Mouse (Mus musculus) forebrain, embryonic 13.5 days (tissue): Measurements from ENCODE around the gene Ermn. TPM values are rescaled to one million over a fixed set of nuclear protein-coding genes. Genes with fewer than 3 reads are reported as not detected.

Experiments
- ATAC-seq: fragments of 200-750 bp; cut with Nextera tagmentation; 2 replicates; pipeline ENCODE4 v1.8.0; 2017
- H3K27ac ChIP-seq: fragments of 300-500 bp; sonication (generic); 2 replicates; pipeline ENCODE4 v1.5.1; 2015; ENCODE audit warnings: inconsistent platforms, mild to moderate bottlenecking, moderate library complexity
- H3K27me3 ChIP-seq: fragments of 300-500 bp; sonication (generic); 2 replicates; pipeline ENCODE4 v1.6.1; 2015; ENCODE audit warnings: mild to moderate bottlenecking, inconsistent platforms
- H3K36me3 ChIP-seq: fragments of 300-500 bp; sonication (generic); 2 replicates; pipeline ENCODE4 v1.6.1; 2015; ENCODE audit warnings: mild to moderate bottlenecking, inconsistent platforms; ENCODE audit not compliant: poor library complexity, severe bottlenecking
- H3K4me1 ChIP-seq: fragments of 300-500 bp; sonication (generic); 2 replicates; pipeline ENCODE4 v1.6.1; 2015; ENCODE audit warnings: inconsistent platforms
- H3K4me2 ChIP-seq: fragments of 300-500 bp; sonication (generic); 2 replicates; pipeline ENCODE4 v1.6.1; 2015; ENCODE audit warnings: inconsistent platforms, mild to moderate bottlenecking, moderate library complexity
- H3K4me3 ChIP-seq: fragments of 300-500 bp; sonication (generic); 2 replicates; pipeline ENCODE4 v1.5.1; 2015; ENCODE audit warnings: mild to moderate bottlenecking, inconsistent platforms
- H3K9ac ChIP-seq: fragments of 300-500 bp; sonication (generic); 2 replicates; pipeline ENCODE4 v1.6.1; 2015; ENCODE audit warnings: mild to moderate bottlenecking, inconsistent platforms
- H3K9me3 ChIP-seq: fragments of 300-500 bp; sonication (generic); replicated peaks from 2 replicates; pipeline ENCODE4 v1.6.1; 2016; ENCODE audit warnings: inconsistent platforms
- WGBS: fragments of 180-500 bp; shearing (Covaris S2); methylation state at CpG from one replicate; pipeline ENCODE4 v1.1.7; 2015; 5-methylcytosine and 5-hydroxymethylcytosine counted together
- polyA plus RNA-seq: library from polyadenylated mRNA; unstranded; fragments of >200 nt; fragmentation: Nextera tagmentation; extraction: Ambion mirVana; gene quantifications from 2 replicates; pipeline ENCODE4 v1.2.1, GENCODE M21; 2015

Ermn gene
- polyA plus RNA-seq, 1 experiment from 2014 or later: 2.0 TPM

DNA sequence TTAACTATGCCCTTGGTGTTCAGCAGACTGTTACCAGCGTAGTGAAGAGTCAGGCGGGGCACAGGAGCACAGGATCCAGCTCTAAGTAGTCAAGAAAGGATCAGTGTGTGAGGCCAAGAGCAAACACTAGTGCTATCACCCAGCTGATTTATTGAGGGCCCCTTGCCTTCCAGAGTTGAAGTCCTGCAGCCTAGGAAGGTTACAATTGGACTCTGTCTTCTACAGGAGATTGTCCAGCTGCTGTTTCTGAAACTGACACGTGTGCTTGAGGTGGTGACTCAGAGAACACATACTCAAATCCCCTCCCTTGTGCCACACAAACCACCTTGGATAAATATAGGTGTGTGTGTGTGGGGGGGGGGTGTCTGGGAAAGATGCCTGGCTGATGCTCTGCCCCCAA, 51.2 kb downstream of the Ermn start:
- Histone ChIP-seq H3K27ac (no peak overlapping the region), H3K4me2 (no peak overlapping the region), H3K4me1 (no peaks in the 10 kb centered on the region), H3K27me3 (no peaks in the 10 kb centered on the region), H3K9ac (no peak overlapping the region), H3K4me3 (no peak overlapping the region), H3K9me3 (no peaks in the 10 kb centered on the region), H3K36me3 (no peaks in the 10 kb centered on the region)
- WGBS: 81% methylated on average over 3 of the region's 3 CpGs
- no peak for ATAC-seq

DNA sequence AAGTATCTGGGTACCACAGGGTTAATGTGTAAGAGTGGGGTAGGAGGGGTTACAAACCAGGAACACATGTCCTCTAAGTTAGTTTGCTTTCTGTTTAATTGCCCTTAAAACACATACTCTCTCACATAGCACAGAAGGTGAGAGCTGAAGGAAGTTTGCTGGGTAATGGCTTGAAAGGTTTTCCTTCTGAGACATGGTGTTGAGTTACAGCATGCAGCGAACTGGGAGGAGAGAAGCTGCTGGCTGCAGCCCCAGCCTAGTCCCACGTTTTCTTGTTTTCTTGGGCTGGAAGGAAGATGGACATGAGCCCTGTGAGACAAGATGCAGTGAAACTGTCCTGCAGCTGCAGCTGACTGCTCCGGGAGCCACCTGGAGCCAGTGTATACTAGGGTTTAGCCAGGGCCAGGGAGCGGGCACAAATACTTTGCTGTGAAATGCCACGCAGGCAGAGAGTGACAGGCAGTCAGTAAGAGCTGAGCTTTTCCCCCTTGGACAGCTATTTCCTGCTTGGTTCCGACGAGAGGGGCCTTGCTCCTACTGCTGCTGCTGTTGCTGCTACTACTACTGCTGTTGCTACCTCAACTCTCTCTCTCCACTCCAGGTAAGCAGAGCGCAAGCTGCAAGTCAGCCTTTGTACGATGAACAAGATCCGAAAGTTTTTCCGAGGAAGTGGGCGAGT, 54.8 kb downstream of the Ermn start, which contains the start of gene Galnt5:
TSS of gene Galnt5 (plus strand) at position 133 of the 679 bp plus-strand sequence.
- ATAC-seq: no peak
- Histone ChIP-seq H3K27me3 (no peaks in the 10 kb centered on the region), H3K4me1 (no peaks in the 10 kb centered on the region), H3K4me3 (no peak within 1 kb of the TSS), H3K9me3 (no peaks in the 10 kb centered on the region), H3K36me3 (no peaks in the 10 kb centered on the region), H3K4me2 (no peak within 1 kb of the TSS), H3K27ac (no peak within 1 kb of the TSS), H3K9ac (no peak within 1 kb of the TSS)
- WGBS: 74% methylated on average over 12 of the region's 12 CpGs

Other genes starting within 250 kb of the Ermn start
- not detected in 2 replicates for gene Galnt5, start 55.0 kb downstream of the Ermn start, polyA plus RNA-seq
- gene Cytip, start 142.7 kb upstream of the Ermn start, polyA plus RNA-seq: 0.18 and 0.33 TPM in 2 replicates